Mouse (Mus musculus): Measurements from ENCODE around the gene Msrb1. TPM values are rescaled to one million over a fixed set of nuclear protein-coding genes. Genes with fewer than 3 reads are reported as not detected.

The Msrb1 gene
- polyA plus RNA-seq, 1 experiment = 9.3 TPM

DNA sequence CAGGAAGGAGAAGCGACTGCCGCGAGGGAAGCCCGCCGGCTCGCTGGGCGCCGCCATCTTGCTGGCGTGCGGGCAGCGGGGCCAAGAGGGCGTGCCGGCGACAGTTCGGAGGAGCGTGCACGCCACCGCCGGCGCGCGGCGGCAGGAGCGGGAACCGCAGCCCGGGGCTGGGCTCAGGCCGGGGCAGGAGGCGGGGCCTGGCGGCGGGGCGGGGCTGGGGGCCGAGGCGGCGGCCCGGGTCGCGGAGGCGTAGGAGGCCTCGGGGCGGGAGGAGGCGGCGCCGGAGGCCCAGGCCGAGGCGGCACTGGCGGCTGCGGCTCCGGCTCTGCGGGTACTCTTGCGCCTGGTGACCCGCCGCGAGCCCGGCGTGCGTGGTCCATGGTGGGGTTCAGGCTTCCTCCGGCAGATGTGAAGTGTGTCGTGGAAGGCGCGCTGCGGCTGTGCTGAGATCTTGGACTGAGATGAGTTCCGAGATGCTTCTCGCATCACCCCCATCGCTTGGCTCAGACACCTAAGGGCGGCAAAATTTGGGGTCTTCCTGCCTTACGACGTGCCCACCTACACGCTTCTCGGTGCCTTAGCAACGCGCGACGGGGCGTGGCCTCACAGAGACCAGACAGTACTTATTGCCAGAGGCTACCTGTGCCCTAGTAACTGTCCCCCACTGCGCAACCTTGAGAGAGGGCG is 40.3 kb upstream of the Msrb1 start, which contains the start of the genes Gfer and Noxo1:
Gene Gfer, minus strand, starts transcription at position 146 of the 687 bp plus-strand sequence.
Gene Noxo1, plus strand, starts transcription at position 224 of the 687 bp plus-strand sequence.
- Histone ChIP-seq H3K27me3 (ENCODE audit: control insufficient read depth, insufficient read depth, low read length) (no peaks in the 10 kb centered on the region), H3K4me3 (ENCODE audit: control insufficient read depth, low read depth, low read length) (peak within 1 kb of the TSS; percentile 75), H3K36me3 (ENCODE audit: control insufficient read depth, insufficient read depth, low read length) (no peaks in the 10 kb centered on the region), H3K4me1 (ENCODE audit: control insufficient read depth, insufficient read depth, low read length) (peaks cover 5% of the 10 kb centered on the region), H3K27ac (ENCODE audit: control insufficient read depth, insufficient read depth, low read depth, low read length) (peak within 1 kb of the TSS; percentile 85)
- no peak for TF ChIP-seq CTCF (IDR thresholded peaks at IDR 0.05; ENCODE audit: control insufficient read depth, insufficient read depth, insufficient replicate concordance, low read depth, low read length)
- peak; percentile 88 for TF ChIP-seq POLR2A (IDR thresholded peaks at IDR 0.05; ENCODE audit: control insufficient read depth, low read depth, low read length)

DNA sequence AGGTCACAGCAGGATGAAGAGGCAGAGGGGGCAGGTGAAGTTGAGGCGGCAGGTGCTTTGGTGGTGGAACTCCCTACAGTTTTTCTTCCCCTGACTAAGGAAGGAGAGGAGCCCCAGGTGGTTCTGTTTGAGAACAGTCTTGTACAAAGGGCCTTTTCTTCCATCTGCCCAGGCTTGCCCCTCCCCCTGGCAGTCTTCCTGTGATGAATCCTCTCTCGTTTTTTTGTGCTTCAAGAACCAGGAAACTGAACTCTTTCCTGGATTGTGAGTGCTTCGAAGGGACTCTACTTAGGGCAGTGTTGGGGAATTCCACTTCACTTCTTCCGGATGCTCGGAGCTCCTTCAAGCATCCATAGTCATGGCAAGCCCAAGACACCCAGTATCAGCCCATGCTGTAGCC is 38.5 kb upstream of the Msrb1 start:
- TF ChIP-seq CTCF (IDR thresholded peaks at IDR 0.05; ENCODE audit: control insufficient read depth, insufficient read depth, insufficient replicate concordance, low read depth, low read length) (no peak), POLR2A (IDR thresholded peaks at IDR 0.05; ENCODE audit: control insufficient read depth, low read depth, low read length) (no peak)
- H3K4me3 ChIP-seq (ENCODE audit: control insufficient read depth, low read depth, low read length) = peak overlapping the region; percentile 17
- H3K36me3 ChIP-seq (ENCODE audit: control insufficient read depth, insufficient read depth, low read length) = no peaks in the 10 kb centered on the region
- no peak overlapping the region for H3K27ac ChIP-seq (ENCODE audit: control insufficient read depth, insufficient read depth, low read depth, low read length)
- no peaks in the 10 kb centered on the region for H3K27me3 ChIP-seq (ENCODE audit: control insufficient read depth, insufficient read depth, low read length)
- H3K4me1 ChIP-seq (ENCODE audit: control insufficient read depth, insufficient read depth, low read length) = peaks cover 5% of the 10 kb centered on the region

DNA sequence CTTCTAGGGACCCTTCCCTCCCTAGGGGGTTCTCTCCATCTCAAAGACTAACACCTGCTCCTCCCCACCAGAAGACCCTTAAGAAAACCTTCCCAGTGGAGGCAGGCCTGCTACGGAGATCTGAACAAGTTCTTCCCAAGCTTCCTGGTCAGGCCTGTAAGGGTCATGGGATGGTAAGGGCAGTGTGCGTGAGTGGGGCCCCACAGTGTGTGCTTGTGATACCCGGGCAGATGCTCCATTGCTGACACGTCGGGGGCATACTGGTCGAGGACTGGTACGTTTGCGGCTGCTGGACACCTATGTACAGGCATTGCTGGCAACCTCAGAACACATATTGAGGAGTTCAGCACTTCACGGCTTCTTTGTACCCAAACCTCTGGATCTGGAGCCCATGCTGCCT is 37.7 kb upstream of the Msrb1 start:
- H3K4me1 ChIP-seq (ENCODE audit: control insufficient read depth, insufficient read depth, low read length) = peaks cover 5% of the 10 kb centered on the region
- TF ChIP-seq POLR2A (IDR thresholded peaks at IDR 0.05; ENCODE audit: control insufficient read depth, low read depth, low read length) = no peak
- TF ChIP-seq CTCF (IDR thresholded peaks at IDR 0.05; ENCODE audit: control insufficient read depth, insufficient read depth, insufficient replicate concordance, low read depth, low read length) = no peak
- no peaks in the 10 kb centered on the region for H3K27me3 ChIP-seq (ENCODE audit: control insufficient read depth, insufficient read depth, low read length)
- no peaks in the 10 kb centered on the region for H3K36me3 ChIP-seq (ENCODE audit: control insufficient read depth, insufficient read depth, low read length)
- no peak overlapping the region for H3K4me3 ChIP-seq (ENCODE audit: control insufficient read depth, low read depth, low read length)
- no peak overlapping the region for H3K27ac ChIP-seq (ENCODE audit: control insufficient read depth, insufficient read depth, low read depth, low read length)

- no peak overlapping the region for H3K4me3 ChIP-seq (ENCODE audit: control insufficient read depth, low read depth, low read length)
- no peaks in the 10 kb centered on the region; the same call in 1 of the 2 replicates for H3K36me3 ChIP-seq (ENCODE audit: control insufficient read depth, insufficient read depth, low read length)
- no peak overlapping the region for H3K27ac ChIP-seq (ENCODE audit: control insufficient read depth, insufficient read depth, low read depth, low read length)
- no peaks in the 10 kb centered on the region for H3K27me3 ChIP-seq (ENCODE audit: control insufficient read depth, insufficient read depth, low read length)
- peaks cover 5% of the 10 kb centered on the region for H3K4me1 ChIP-seq (ENCODE audit: control insufficient read depth, insufficient read depth, low read length)
- TF ChIP-seq POLR2A (IDR thresholded peaks at IDR 0.05; ENCODE audit: control insufficient read depth, low read depth, low read length) (no peak; the same call in 1 of the 2 replicates), CTCF (IDR thresholded peaks at IDR 0.05; ENCODE audit: control insufficient read depth, insufficient read depth, insufficient replicate concordance, low read depth, low read length) (no peak)
These were observed 37.0 kb upstream of the Msrb1 start for GRCm38 (mm10) chr17:24699473-24699872.

DNA sequence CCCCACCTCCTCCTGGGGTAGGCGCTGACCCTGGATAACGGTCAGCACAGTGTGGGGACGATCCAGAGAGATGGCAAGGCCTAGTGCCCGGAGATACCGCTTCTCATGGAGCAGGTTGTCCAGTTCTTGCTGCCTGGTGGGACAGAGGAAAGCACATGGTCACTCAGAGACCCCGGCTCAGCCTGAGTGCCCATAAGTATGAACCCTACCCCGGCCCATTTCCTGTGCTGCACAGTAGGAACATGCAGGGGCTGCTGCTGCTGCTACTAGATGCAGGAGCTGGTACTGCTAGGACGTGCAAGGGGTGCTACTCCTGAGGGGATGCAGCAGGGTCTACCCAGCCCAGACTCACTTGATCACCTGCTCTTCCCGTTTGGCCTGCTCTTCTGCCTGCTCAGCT is 35.2 kb upstream of the Msrb1 start:
- Histone ChIP-seq H3K36me3 (ENCODE audit: control insufficient read depth, insufficient read depth, low read length) (no peaks in the 10 kb centered on the region; the same call in 1 of the 2 replicates), H3K27me3 (ENCODE audit: control insufficient read depth, insufficient read depth, low read length) (no peaks in the 10 kb centered on the region), H3K27ac (ENCODE audit: control insufficient read depth, insufficient read depth, low read depth, low read length) (no peak overlapping the region), H3K4me3 (ENCODE audit: control insufficient read depth, low read depth, low read length) (no peak overlapping the region), H3K4me1 (ENCODE audit: control insufficient read depth, insufficient read depth, low read length) (peaks cover 2% of the 10 kb centered on the region; the same call in 1 of the 2 replicates)
- TF ChIP-seq POLR2A (IDR thresholded peaks at IDR 0.05; ENCODE audit: control insufficient read depth, low read depth, low read length) = no peak
- no peak for TF ChIP-seq CTCF (IDR thresholded peaks at IDR 0.05; ENCODE audit: control insufficient read depth, insufficient read depth, insufficient replicate concordance, low read depth, low read length)

GRCm38 (mm10) chr17:24705821-24706220 is 30.6 kb upstream of the Msrb1 start:
- TF ChIP-seq POLR2A (IDR thresholded peaks at IDR 0.05; ENCODE audit: control insufficient read depth, low read depth, low read length) (no peak), CTCF (IDR thresholded peaks at IDR 0.05; ENCODE audit: control insufficient read depth, insufficient read depth, insufficient replicate concordance, low read depth, low read length) (no peak)
- no peak overlapping the region for H3K27ac ChIP-seq (ENCODE audit: control insufficient read depth, insufficient read depth, low read depth, low read length)
- no peaks in the 10 kb centered on the region; the same call in 1 of the 2 replicates for H3K36me3 ChIP-seq (ENCODE audit: control insufficient read depth, insufficient read depth, low read length)
- H3K27me3 ChIP-seq (ENCODE audit: control insufficient read depth, insufficient read depth, low read length) = no peaks in the 10 kb centered on the region
- H3K4me3 ChIP-seq (ENCODE audit: control insufficient read depth, low read depth, low read length) = no peak overlapping the region
- H3K4me1 ChIP-seq (ENCODE audit: control insufficient read depth, insufficient read depth, low read length) = peaks cover 3% of the 10 kb centered on the region

- no peaks in the 10 kb centered on the region for H3K27me3 ChIP-seq (ENCODE audit: control insufficient read depth, insufficient read depth, low read length)
- peaks cover 3% of the 10 kb centered on the region for H3K4me1 ChIP-seq (ENCODE audit: control insufficient read depth, insufficient read depth, low read length)
- peak within 1 kb of the TSS; percentile 87 for H3K27ac ChIP-seq (ENCODE audit: control insufficient read depth, insufficient read depth, low read depth, low read length)
- TF ChIP-seq CTCF (IDR thresholded peaks at IDR 0.05; ENCODE audit: control insufficient read depth, insufficient read depth, insufficient replicate concordance, low read depth, low read length) = 0 out of 2 replicates have a peak, but pooled peaks have one; percentile 24
- TF ChIP-seq POLR2A (IDR thresholded peaks at IDR 0.05; ENCODE audit: control insufficient read depth, low read depth, low read length) = peak; percentile 94
- H3K36me3 ChIP-seq (ENCODE audit: control insufficient read depth, insufficient read depth, low read length) = no peaks in the 10 kb centered on the region; the same call in 1 of the 2 replicates
- H3K4me3 ChIP-seq (ENCODE audit: control insufficient read depth, low read depth, low read length) = peak within 1 kb of the TSS; percentile 91
These were observed 29.3 kb upstream of the Msrb1 start, which contains the start of gene Tbl3 for GRCm38 (mm10) chr17:24706982-24707800. Gene Tbl3 (minus strand): TSS chr17:24707660.

Measured in testis, adult 2 months (tissue).